Mouse (Mus musculus): ENCODE measurements around the gene Rsad1.

- TF ChIP-seq CTCF (IDR thresholded peaks at IDR 0.05; ENCODE audit: extremely low read depth, insufficient read depth, low read length) (no peak), POLR2A (IDR thresholded peaks at IDR 0.05; ENCODE audit: extremely low read depth, insufficient read depth, low read length) (no peak)
Measured at GRCm38 (mm10) chr11:94587511-94587910, 38.5 kb upstream of the Rsad1 start.
